Mouse (Mus musculus): ENCODE data around the gene Gpatch4. TPM values are rescaled to one million over a fixed set of nuclear protein-coding genes. Genes with fewer than 3 reads are reported as not detected.

Gene Gpatch4
- polyA plus RNA-seq, 1 experiment from 2014 or later, result 34.2 TPM

- DNase-seq (ENCODE audit: low spot score) (no peak), ATAC-seq (ENCODE audit: insufficient read depth, low FRiP score, low TSS enrichment) (no peak)
- H3K4me2 ChIP-seq (ENCODE audit: low read depth), result no peak overlapping the region
- peaks cover 15% of the 10 kb centered on the region for H3K36me3 ChIP-seq (ENCODE audit: control insufficient read depth, insufficient read depth, low read length)
- no peak overlapping the region for H3K27ac ChIP-seq (ENCODE audit: low read depth, low read length)
- no peak overlapping the region for H3K9ac ChIP-seq (ENCODE audit: low read length)
- no peaks in the 10 kb centered on the region for H3K9me3 ChIP-seq (ENCODE audit: control insufficient read depth, low read length)
- 93% methylated on average over 7 of the region's 7 CpGs for WGBS
- no peaks in the 10 kb centered on the region for H3K4me1 ChIP-seq (ENCODE audit: control insufficient read depth, insufficient read depth, low read length)
- H3K4me3 ChIP-seq (ENCODE audit: low read depth, low read length), result no peak overlapping the region
- no peaks in the 10 kb centered on the region for H3K27me3 ChIP-seq (ENCODE audit: control insufficient read depth, insufficient read depth, low read length)
These were observed 58.8 kb downstream of the Gpatch4 start for GRCm38 (mm10) chr3:88101736-88102135.

GRCm38 (mm10) chr3:88102196-88102595, 59.3 kb downstream of the Gpatch4 start:
- no peak overlapping the region for H3K27ac ChIP-seq (ENCODE audit: low read depth, low read length)
- no peak overlapping the region for H3K9ac ChIP-seq (ENCODE audit: low read length)
- no peak overlapping the region for H3K4me2 ChIP-seq (ENCODE audit: low read depth)
- 91% methylated on average over 6 of the region's 6 CpGs for WGBS
- H3K27me3 ChIP-seq (ENCODE audit: control insufficient read depth, insufficient read depth, low read length), result no peaks in the 10 kb centered on the region
- no peaks in the 10 kb centered on the region for H3K9me3 ChIP-seq (ENCODE audit: control insufficient read depth, low read length)
- H3K36me3 ChIP-seq (ENCODE audit: control insufficient read depth, insufficient read depth, low read length), result peaks cover 15% of the 10 kb centered on the region
- no peak for DNase-seq (ENCODE audit: low spot score)
- no peak for ATAC-seq (ENCODE audit: insufficient read depth, low FRiP score, low TSS enrichment)
- H3K4me3 ChIP-seq (ENCODE audit: low read depth, low read length), result no peak overlapping the region
- H3K4me1 ChIP-seq (ENCODE audit: control insufficient read depth, insufficient read depth, low read length), result no peaks in the 10 kb centered on the region

GRCm38 (mm10) chr3:88102611-88103010, 59.7 kb downstream of the Gpatch4 start:
- no peaks in the 10 kb centered on the region for H3K9me3 ChIP-seq (ENCODE audit: control insufficient read depth, low read length)
- WGBS, result 74% methylated on average over 6 of the region's 6 CpGs
- no peak overlapping the region for H3K4me2 ChIP-seq (ENCODE audit: low read depth)
- no peaks in the 10 kb centered on the region for H3K27me3 ChIP-seq (ENCODE audit: control insufficient read depth, insufficient read depth, low read length)
- no peak overlapping the region for H3K27ac ChIP-seq (ENCODE audit: low read depth, low read length)
- H3K4me3 ChIP-seq (ENCODE audit: low read depth, low read length), result no peak overlapping the region
- peaks cover 15% of the 10 kb centered on the region for H3K36me3 ChIP-seq (ENCODE audit: control insufficient read depth, insufficient read depth, low read length)
- no peaks in the 10 kb centered on the region for H3K4me1 ChIP-seq (ENCODE audit: control insufficient read depth, insufficient read depth, low read length)
- DNase-seq (ENCODE audit: low spot score) (no peak), ATAC-seq (ENCODE audit: insufficient read depth, low FRiP score, low TSS enrichment) (no peak)
- no peak overlapping the region for H3K9ac ChIP-seq (ENCODE audit: low read length)

Other genes starting within 250 kb of the Gpatch4 start
- gene Ntrk1, start 247.9 kb upstream of the Gpatch4 start, polyA plus RNA-seq (2014; fragmentation: Nextera tagmentation; extraction: Ambion mirVana), result 18.3 and 20.4 TPM in 2 replicates
- gene Insrr, start 246.2 kb upstream of the Gpatch4 start, polyA plus RNA-seq (2014; fragmentation: Nextera tagmentation; extraction: Ambion mirVana), result 0.45 and 0.87 TPM in 2 replicates
- 9.2 and 10.2 TPM in 2 replicates for gene Pear1, start 218.8 kb upstream of the Gpatch4 start, polyA plus RNA-seq (2014; fragmentation: Nextera tagmentation; extraction: Ambion mirVana)
- gene Sh2d2a, start 196.4 kb upstream of the Gpatch4 start, polyA plus RNA-seq (2014; fragmentation: Nextera tagmentation; extraction: Ambion mirVana), result not detected in 2 replicates
- 17.8 and 20.3 TPM in 2 replicates for gene Prcc, start 157.5 kb upstream of the Gpatch4 start, polyA plus RNA-seq (2014; fragmentation: Nextera tagmentation; extraction: Ambion mirVana)
- gene Hdgf, start 136.8 kb upstream of the Gpatch4 start, polyA plus RNA-seq (2014; fragmentation: Nextera tagmentation; extraction: Ambion mirVana), result 256 and 261 TPM in 2 replicates
- gene Mrpl24, start 123.6 kb upstream of the Gpatch4 start, polyA plus RNA-seq (2014; fragmentation: Nextera tagmentation; extraction: Ambion mirVana), result 76.1 and 79.2 TPM in 2 replicates
- 52.3 and 53.9 TPM in 2 replicates for gene Isg20l2, start 112.8 kb upstream of the Gpatch4 start, polyA plus RNA-seq (2014; fragmentation: Nextera tagmentation; extraction: Ambion mirVana)
- gene Rrnad1, start 112.4 kb upstream of the Gpatch4 start, polyA plus RNA-seq (2014; fragmentation: Nextera tagmentation; extraction: Ambion mirVana), result 14.5 and 16.9 TPM in 2 replicates
- 565 and 607 TPM in 2 replicates for gene Crabp2, start 94.4 kb upstream of the Gpatch4 start, polyA plus RNA-seq (2014; fragmentation: Nextera tagmentation; extraction: Ambion mirVana)
- 59.5 and 60.2 TPM in 2 replicates for gene Nes, start 72.0 kb upstream of the Gpatch4 start, polyA plus RNA-seq (2014; fragmentation: Nextera tagmentation; extraction: Ambion mirVana)
- gene Bcan, start 42.9 kb upstream of the Gpatch4 start, polyA plus RNA-seq (2014; fragmentation: Nextera tagmentation; extraction: Ambion mirVana), result 0.31 and 0.72 TPM in 2 replicates
- 0.14 TPM in 1 of 2 replicates, not detected in the other for gene Hapln2, start 15.5 kb upstream of the Gpatch4 start, polyA plus RNA-seq (2014; fragmentation: Nextera tagmentation; extraction: Ambion mirVana)
- 127 and 131 TPM in 2 replicates for gene Naxe, start 15.4 kb downstream of the Gpatch4 start, polyA plus RNA-seq (2014; fragmentation: Nextera tagmentation; extraction: Ambion mirVana)
- gene Ttc24, start 35.2 kb downstream of the Gpatch4 start, polyA plus RNA-seq (2014; fragmentation: Nextera tagmentation; extraction: Ambion mirVana), result not detected in 2 replicates
- 15.9 and 17.8 TPM in 2 replicates for gene Iqgap3, start 38.9 kb downstream of the Gpatch4 start, polyA plus RNA-seq (2014; fragmentation: Nextera tagmentation; extraction: Ambion mirVana)
- gene Mef2d, start 99.3 kb downstream of the Gpatch4 start, polyA plus RNA-seq (2014; fragmentation: Nextera tagmentation; extraction: Ambion mirVana), result 16.6 and 18.1 TPM in 2 replicates
- gene Rhbg, start 211.6 kb downstream of the Gpatch4 start, polyA plus RNA-seq (2014; fragmentation: Nextera tagmentation; extraction: Ambion mirVana), result 0.27 and 1.2 TPM in 2 replicates
- not detected in 2 replicates for gene Gm38392, start 244.1 kb downstream of the Gpatch4 start, polyA plus RNA-seq (2014; fragmentation: Nextera tagmentation; extraction: Ambion mirVana)